Mouse (Mus musculus): Measurements from ENCODE around the gene Gna11.

Gene Gna11

DNA sequence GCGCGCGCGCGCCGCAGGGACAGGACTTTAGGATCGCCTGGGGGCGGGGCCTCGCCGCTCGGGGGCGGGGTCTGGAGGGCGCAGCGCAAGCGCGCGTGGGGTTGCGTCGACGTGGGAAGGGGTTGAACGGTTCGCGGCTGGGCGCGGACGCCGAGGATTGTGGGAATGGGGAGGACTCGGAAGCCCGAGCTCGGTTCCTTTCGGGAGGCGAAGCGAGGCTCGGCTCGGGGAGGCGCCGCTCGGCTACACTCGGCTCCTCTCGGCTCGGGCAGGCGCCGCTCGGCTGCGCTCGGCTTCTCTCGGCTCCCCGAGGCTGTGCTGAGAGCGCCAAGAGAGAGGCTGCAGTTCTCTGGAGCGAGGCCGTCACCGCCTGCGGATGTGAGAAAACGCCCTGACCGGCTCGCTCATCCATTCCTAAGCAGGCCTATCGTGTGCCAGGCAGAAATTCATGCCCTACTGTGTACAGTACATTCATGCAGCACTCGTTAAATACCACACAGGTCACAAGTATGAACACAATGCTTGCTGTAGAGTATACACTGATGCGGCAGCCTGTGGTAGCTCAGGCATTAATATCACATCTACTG is at the start of gene Gna11:
TSS of gene Gna11 (minus strand) at position 30 of the 587 bp plus-strand sequence.
- peak; percentile 100 for DNase-seq

DNA sequence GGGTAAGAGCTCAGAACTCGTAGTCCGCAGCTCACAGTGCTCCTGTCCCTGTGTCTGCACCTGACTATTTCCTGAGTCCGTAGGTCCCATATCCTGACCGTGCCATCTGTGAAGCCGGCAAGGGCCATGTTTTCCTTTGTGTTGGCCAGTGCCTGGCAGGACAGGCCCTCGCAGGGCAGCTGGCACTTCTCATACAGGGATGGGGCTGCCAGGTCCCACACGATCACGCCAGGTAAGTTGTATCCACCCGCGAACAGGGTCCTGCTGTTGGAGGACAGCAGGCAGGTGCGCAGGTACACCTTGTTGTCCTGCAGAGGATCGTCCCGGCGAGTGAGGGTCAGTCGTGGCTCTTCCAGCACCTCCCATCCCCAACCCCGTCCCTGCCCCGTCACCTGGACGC is 48.9 kb upstream of the Gna11 start:
- DNase-seq, result peak; percentile 90

DNA sequence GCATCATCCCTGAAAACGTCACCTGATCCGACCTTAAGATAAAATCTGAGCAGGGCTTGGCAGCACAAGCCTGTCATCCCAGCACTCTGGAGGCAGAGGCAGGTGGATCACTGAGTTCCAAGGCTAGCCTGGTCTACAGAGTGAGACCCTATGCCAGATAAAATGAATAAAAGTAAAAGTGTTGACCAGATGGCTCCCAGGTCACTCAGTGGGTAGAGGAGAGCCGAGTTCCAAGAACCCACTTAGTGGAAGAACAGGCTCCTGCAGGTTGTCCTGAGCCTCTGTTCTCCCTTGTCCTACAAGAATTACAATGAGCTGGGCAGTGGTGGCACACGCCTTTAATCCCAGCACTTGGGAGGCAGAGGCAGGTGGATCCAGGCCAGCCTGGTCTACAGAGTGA is 48.2 kb upstream of the Gna11 start:
- peak; percentile 81 for DNase-seq

DNA sequence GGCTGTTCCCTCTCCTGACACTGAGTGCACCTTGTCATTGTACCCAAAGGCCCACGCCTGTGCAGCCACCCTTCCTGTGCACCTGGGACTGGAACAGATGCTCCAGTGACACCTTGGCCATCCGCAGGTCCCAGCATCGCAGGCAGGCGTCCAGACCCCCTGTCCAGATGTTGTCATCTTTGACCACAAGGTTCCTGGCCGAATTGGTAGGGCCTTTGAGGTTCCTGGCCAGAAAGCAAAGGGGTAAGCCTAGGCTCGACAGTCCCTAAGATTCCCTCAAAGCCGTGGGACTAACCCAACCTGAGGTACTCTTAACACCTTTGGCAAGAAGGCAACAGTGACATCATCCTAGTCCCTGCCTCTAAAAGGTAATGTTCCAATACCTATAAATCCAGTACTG is 47.6 kb upstream of the Gna11 start:
- DNase-seq, result peak; percentile 90

DNA sequence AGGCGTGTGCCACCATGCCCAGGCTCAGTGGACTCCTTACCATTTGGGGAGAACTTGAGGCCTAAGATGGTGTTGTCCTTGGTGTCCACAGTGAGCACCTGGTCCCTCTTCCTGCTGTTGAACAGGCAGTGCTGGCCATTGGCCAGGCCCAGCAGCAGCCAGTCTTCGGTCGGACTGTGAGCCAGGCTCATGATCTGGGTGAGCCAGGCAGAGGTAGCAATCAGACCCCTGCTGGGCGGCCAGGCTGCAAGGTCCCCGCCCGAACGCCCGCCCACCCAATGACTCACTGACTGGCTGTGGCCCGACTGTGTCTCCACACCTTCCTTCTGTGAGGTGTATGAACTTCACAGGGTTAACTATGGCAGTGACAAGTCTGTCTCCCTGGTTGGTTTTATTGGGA is 46.9 kb upstream of the Gna11 start:
- peak; percentile 74 for DNase-seq

DNA sequence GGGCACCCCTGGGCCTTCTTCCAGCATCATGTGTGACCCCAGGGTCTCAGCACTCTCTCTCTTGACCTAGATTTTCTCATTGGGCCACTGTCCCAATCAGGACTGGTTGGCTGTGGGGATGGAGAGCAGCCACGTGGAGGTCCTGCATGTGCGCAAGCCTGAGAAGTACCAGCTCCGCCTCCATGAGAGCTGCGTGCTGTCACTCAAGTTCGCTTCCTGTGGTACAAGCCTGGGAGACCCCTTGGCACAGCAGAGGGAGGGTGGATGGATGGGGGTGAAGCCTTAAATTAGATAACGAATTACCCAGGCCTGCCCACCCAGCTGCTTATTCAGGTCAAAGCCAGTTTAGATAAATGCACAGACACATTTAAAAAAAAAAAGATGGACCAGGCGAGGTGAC is 43.7 kb upstream of the Gna11 start:
- peak; percentile 93 for DNase-seq

DNA sequence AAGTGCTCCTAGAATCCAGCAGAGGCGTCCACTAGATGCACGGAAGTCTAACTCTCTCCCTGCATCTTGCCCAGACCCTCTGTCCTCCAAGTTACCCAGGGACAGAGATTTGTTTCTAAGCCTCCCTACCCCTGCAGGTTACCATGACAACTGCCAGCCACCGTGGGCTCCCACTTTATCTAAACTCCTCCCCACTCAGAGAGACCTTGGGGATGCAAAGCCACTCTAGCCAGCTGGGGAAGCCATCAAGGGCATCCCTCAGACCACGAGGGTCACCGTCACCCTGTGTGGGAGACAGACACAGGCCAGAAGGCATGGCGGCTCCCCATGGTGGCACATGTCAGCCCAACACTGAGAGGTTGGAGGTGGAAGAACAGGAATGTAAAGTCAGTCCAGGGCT is 38.4 kb upstream of the Gna11 start:
- no peak for DNase-seq

DNA sequence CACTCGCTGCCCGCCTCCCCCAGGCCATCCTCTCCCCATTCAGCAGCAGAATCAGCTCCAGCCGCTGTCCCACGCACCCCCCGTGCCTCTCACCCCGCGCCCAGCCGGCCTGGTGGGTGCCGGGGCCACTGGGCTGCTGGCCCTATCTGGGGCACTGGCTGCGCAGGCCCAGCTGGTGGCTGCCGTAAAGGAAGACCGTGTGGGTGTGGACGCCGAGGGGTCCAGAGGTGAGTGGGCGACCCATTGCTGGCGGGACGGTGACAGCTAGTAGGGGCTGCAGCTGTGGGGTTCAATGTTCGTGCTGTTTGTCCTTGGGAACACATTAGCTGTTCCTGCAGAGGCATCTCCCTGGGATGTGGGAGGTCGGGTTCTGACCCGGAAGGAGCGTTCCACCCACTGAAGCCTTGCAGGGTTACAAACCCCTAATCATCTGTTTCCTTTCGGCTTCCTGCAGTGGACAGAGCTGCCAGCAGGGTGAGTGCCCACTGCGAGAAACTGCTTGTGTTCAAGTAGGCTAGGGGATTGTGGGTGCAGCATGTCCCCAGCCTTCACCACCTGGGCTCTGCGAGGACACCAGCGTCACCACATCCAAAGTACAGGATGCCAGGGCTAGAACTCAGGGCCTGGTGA is 35.6 kb upstream of the Gna11 start:
- no peak for DNase-seq

DNA sequence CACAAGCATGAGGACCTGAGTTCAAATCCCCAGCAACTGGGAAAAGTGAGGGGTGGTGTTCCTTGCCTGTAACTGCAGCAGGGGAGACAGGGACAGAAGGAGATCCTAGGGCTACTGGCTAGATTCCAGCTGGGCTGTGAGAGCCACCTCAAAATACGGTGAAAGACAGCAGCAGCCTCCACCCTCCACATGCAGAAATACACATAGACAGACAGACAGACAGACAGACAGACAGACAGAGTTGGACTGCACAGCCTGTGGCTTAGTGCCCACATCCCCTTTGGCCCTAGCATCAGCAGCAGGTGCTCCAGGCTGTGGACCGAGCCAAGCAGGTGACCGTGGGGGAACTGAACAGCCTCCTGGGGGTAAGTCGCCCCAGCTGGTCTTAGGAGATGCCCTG is 35.0 kb upstream of the Gna11 start:
- DNase-seq, result no peak

DNA sequence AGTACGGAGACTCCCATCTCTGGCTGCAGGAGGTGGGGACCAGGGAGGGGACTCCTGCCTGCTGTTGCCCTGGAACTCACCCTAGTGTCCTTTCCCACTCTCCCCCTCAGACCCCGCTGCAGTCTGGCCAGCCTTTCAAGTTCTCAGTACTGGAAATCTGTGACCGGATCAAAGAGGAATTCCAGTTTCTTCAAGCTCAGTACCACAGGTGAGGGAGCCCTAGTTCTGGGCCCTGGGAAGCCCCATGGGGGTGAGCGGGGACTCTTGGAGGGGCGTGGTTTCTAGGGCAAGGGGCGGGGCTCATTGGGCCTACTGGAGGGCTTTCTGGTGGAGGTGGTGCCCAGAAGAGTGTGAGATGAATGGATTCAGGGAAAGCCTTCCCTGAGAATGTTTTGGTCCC is 30.7 kb upstream of the Gna11 start:
- peak; percentile 94 for DNase-seq

DNA sequence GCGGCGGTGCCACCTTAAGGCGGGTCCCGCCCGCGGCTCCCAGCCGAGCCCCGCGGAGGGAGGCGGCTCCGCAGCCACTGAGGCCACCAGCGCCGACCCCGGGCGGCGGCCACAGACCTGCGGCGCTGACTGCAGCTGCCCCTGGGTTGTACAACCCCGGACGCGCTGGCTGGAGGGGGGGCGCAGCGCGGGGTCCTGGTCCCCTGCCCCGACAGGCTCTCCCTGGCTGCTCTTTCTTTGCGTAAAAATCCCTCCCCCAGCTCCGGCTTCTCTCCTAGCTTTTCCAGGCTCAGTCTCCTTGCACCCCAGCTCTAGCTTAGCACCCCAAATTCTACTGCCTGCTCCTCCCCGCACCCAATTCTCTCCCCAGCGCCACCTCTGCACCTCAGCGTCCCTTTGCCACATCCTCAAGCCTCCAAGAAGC is 30.2 kb upstream of the Gna11 start:
- DNase-seq, result peak; percentile 97

DNA sequence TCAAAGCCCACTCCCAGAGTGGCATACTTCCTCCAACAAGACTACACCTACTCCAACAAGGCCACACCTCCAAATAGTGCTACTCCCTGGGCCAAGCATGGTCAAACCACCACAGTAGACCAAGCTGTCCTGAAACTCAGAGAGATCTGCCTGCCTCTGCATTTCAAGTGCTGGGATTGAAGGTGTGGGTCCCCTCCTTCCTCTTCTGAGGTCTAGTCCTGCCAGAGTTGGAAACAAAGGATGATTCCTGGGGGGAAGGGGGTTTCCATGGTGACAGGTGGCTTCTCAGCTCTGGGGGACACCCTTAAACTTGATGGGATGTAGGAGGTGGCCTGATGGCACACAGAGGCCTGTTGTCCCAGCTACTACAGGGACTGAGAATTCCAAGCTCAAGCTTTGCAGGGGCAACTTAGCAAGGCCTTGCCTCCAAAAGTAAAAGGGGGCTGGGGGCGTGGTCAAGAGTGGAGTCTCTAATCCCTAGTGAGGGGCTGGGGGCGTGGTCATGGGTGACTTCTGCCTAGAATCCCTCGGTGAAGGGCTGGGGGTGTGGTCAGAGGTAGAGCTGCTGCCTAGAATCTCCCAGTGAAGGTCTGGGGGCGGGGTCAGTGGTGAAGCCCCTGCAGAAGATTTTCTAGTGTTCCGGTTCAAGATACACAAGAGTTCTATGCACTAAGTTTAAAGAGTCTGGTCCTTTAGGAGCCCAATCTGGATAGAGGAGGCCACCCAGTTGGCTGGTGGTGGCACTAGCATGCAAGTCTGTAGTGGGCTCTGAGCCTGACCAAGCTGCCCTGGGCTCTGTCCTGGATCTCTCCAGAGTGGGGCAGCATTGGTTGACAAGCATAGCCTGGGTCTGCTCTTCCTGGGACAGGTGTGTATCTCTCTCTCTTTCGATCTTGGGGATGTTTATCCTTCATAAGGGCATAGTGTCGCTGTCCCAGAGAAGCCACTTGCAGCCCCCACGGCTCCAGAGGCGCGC is 29.4 kb upstream of the Gna11 start, which contains the start of gene Tle2:
TSS of gene Tle2 (plus strand) at position 481 of the 976 bp plus-strand sequence.
- peak; percentile 90 for DNase-seq

DNA sequence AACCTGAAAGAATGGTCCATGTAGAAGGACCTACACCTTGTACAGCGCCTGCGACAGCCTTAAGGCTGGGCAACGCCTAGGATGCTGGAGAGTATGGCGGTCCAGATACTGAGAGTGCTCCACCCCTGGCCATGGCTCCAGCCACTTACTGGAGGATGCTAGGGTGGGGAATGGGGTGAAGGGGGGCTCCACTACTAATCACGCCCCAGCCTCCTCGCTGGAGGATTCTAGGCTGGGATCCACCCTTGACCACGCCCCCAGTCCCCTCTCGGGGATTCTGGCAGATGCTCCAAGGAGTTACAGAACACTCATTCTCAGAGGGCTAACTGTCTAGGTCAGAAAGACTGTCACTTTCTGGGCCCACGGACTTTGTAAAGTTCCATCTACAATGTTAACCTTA is 28.0 kb upstream of the Gna11 start:
- peak; percentile 98 for DNase-seq

DNA sequence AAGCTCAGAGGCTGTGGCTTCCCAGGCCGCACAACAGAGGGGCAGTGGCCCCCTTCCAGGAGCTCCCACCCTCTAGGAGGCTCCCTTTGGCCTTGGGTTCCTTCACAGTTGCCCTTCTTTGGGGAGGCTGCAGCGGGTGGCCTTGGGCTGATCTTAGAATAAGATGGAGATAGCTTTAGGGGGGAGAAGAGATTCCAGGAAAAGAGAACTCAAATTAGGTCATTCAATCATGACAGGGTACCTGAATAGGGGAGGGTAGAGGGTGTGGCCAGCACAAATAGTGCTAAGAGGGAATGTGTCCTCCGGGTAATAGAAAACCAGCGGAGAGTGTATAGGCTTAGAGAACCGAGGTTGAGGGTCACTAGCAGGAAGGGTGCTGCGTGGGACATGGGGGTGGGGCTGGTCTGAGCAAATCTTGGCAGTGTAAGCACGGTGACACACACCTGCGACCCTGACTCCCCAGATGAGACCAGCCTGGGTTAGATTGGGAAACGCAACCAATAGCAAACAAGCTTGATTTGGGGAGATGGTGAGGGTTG is 27.2 kb upstream of the Gna11 start:
- peak; percentile 95 for DNase-seq

DNA sequence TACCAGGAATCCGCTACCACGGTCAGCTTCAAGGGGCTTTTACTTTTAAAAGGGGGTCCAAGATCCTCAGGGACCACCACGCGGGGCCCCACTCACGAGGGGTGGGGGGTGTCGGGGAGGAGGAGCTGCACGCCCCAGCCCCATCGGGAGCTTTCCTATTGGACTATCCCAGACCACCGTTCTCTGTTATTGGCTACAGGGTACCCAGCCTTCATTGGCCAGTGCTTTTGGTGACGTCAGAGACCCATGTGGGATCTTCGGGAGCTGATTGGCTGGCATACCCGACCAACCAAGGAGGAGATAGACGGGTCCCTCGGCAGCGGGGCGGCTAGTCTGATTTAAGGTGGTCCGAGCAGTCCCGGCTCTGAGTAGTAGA is 26.5 kb upstream of the Gna11 start:
- peak; percentile 100 for DNase-seq

DNA sequence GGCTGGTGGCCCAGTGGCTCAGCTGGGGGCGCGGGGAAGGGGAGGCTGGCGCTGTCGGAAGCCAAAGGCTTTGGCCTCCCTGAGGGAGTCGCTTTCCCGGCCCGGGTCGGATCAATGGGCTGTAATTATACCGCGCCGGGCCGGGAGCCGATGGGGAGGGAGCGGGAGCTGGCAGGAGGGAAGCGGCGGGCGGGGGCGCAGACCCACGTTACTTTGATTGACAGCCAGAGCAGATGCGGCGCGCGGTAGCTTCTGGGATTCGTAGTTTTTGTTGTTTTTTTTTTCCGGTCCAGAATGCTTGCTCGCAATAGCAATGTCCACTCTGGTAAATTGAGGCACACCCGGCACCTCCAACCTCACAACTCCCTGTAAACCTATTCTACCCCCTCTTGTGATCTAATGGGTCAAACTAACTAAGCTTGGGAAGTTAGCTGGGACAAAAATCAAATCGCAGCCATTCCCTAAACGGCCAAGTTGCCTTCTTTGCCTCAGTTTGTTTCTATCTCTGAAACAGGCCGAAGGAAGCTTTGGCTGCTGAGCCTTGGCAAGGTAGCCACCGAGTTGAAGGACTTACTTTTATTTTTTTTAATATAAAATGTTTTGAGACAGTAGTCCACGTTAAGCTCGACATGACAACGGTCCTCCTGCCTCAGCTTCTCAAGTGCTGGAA is 26.0 kb upstream of the Gna11 start:
- DNase-seq, result peak; percentile 99

DNA sequence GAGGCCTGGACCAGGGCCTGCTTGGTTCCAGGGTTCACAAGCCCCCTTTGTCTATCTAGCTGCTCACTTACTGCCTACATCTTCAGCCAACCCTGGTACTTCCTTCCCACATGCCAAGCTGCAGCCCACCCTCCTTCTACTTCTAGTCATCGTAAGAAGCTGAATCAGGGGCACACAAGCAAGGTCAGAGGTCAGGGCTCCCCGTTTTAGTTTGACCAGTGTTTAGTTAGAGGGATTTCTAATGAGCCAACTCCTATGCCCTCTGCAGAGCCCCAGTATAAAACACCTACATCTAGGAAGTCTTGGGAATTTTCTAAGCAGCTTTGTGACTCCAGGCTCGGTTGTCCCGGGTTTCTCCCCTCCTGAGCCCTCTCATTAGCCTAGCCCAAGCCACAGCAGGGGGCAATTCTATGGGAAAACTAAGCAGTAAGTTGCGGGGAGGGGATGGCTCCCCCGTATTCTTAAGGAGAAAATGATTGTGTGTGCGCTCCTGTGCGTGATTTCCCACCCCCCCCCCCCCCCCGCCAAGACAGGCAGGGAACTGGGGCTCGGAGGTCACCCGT is 25.3 kb upstream of the Gna11 start:
- DNase-seq, result no peak

DNA sequence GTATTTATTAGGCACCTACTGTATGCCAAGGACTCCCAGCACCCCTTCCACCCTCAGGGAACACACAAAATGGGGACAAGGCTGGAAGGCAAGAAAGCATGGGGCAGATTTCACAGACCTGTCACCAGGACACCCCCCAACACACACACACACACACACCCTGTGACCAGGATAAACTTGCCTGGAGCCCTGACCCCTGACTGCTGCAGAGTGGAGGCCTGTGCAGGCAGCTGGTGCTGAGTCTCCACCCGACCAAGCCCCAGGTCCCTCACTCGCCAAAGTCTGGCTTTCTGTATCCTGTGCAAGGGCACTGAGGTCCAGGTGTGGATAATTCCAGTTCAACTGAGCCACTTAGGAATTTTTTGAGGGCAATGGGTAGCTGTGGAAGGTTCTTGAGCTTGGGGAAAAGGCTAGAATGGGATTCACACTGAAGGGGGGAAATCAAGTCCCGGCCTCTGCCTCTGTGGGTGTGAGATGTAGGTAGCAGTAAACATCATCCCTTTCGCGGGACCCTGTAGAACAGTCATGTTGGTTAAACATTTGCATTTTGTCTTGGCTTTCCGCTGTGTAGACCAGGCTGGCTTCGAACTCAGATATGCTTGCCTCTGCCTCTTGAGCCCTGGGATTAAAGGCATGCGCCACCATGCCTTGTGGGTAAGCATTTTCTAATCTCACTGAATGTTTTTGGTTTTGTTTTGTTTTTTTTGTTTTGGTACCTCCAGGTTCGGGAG is 24.7 kb upstream of the Gna11 start:
- DNase-seq, result no peak

DNA sequence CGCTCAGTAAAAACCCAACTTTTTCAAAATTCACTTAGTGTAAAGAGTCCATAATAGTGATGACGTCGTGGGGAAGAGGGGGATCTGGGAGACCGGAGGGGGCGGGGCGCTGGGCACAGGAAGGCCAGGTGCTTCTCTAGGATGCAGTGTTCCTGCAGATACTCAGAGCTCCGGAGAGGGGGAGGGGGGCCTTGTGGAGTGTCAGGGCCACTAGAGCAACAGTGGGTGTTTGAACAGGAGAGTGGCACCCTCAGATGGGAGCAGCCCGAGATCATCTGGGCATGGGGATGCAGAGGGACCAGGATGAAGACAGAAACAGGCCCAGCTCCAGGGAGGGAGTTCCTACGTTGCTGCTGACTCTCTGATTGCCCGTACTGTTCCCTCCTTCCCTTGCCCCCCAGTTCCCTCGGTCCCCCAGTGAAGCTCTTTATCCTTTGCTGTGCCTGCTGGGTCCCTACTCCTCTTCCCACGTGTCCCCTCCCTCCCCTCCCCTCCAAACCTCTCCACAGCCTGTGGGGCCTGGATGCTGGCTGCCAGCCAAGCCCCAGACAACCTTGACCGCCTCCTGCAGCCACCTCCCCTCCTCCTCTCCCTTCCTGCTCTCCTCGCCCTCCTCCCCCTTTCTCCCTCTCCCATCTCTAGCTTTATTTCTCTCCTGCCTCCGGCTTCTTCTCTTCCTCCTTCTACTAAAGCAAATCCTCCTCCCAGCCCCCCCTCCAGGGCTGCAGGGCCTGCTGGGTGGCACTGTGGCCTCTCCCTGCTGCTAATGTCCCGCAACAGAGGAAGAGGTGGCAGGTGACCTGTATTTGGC is 23.6 kb upstream of the Gna11 start:
- peak; percentile 95 for DNase-seq

DNA sequence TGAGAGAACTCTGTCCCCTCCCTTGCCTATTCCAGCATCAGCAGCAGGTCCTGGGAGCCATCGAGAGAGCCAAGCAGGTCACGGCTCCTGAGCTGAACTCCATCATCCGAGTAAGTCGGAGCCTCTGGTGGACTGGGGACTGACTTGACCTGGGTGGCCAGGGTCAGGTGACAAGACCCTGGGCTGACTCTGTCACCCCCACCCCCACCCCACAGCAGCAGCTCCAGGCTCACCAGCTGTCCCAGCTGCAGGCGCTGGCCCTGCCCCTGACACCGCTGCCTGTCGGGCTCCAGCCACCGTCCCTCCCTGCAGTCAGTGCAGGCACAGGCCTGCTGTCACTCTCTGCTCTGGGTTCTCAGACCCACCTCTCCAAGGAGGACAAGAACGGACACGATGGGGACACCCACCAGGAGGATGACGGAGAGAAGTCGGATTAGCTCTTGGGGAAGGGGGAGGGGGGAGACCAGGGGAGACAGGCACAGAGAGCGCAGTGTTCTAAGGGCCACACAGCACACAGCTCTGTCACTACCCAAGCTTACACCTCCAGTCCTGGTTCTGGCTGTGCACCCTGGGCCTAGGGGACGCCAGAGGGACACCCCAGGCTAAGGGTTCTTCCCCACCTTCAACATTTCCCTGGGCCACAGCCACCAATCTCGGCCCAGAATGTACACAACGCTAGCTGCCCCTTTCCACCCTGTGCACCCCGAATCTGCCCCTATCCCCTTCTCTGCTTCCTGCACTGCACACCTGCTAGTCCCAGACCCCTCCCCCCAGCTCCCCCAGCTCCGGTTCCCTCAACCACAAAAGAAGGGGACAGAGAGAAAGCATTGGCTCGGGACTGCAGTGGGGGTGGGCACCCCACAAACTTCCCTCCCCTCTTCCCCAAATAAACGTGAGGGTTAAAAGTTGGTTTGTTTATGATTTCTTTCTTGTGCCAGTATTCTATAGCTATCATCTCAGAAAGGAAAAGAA is 20.6 kb upstream of the Gna11 start:
- DNase-seq, result peak; percentile 92
